Mouse (Mus musculus): ENCODE measurements at regions not wholly inside any gene's neighbourhood (a gene's known extent, or its start where the extent isn't known, plus 50 kb on each side); places are given as distances from the start of the nearest gene placed in this dataset.

GRCm38 (mm10) chr9:84774348-84774747, 538.2 kb upstream of the Gm11114 start:
- Histone ChIP-seq H3K9me3 (ENCODE audit: control insufficient read depth, low read length) (no peaks in the 10 kb centered on the region), H3K4me3 (ENCODE audit: low read depth, low read length) (no peak overlapping the region), H3K4me2 (ENCODE audit: low read length) (no peak overlapping the region), H3K4me1 (replicated peaks; ENCODE audit: control insufficient read depth, insufficient read depth, low read length) (no peaks in the 10 kb centered on the region), H3K9ac (ENCODE audit: low read length) (no peak overlapping the region), H3K27me3 (replicated peaks; ENCODE audit: control insufficient read depth, insufficient read depth, low read length) (no peaks in the 10 kb centered on the region), H3K27ac (ENCODE audit: low read depth) (no peak overlapping the region), H3K36me3 (ENCODE audit: control insufficient read depth, insufficient read depth, low read length) (no peaks in the 10 kb centered on the region)
- DNase-seq (ENCODE audit: low spot score): no peak
- WGBS: 64% methylated on average over 11 of the region's 11 CpGs
- ATAC-seq (replicated peaks; ENCODE audit: low FRiP score, low TSS enrichment, low read depth): no peak

GRCm38 (mm10) chr9:84775190-84775589, 537.4 kb upstream of the Gm11114 start:
- H3K9me3 ChIP-seq (ENCODE audit: control insufficient read depth, low read length): no peaks in the 10 kb centered on the region
- H3K4me1 ChIP-seq (replicated peaks; ENCODE audit: control insufficient read depth, insufficient read depth, low read length): no peaks in the 10 kb centered on the region
- no peak overlapping the region for H3K9ac ChIP-seq (ENCODE audit: low read length)
- WGBS: 75% methylated on average over 2 of the region's 2 CpGs
- ATAC-seq (replicated peaks; ENCODE audit: low FRiP score, low TSS enrichment, low read depth): no peak
- DNase-seq (ENCODE audit: low spot score): no peak
- H3K4me3 ChIP-seq (ENCODE audit: low read depth, low read length): no peak overlapping the region
- no peaks in the 10 kb centered on the region for H3K27me3 ChIP-seq (replicated peaks; ENCODE audit: control insufficient read depth, insufficient read depth, low read length)
- no peak overlapping the region for H3K27ac ChIP-seq (ENCODE audit: low read depth)
- no peaks in the 10 kb centered on the region for H3K36me3 ChIP-seq (ENCODE audit: control insufficient read depth, insufficient read depth, low read length)
- no peak overlapping the region for H3K4me2 ChIP-seq (ENCODE audit: low read length)

GRCm38 (mm10) chr9:84779125-84779524, 533.4 kb upstream of the Gm11114 start:
- 87% methylated on average over 1 of the region's 1 CpGs for WGBS
- no peak for DNase-seq (ENCODE audit: low spot score)
- H3K4me1 ChIP-seq (replicated peaks; ENCODE audit: control insufficient read depth, insufficient read depth, low read length): no peaks in the 10 kb centered on the region

GRCm38 (mm10) chr9:84825768-84826167, 486.8 kb upstream of the Gm11114 start:
- Histone ChIP-seq H3K36me3 (ENCODE audit: control insufficient read depth, insufficient read depth, low read length) (no peaks in the 10 kb centered on the region), H3K27ac (ENCODE audit: low read depth) (no peak overlapping the region), H3K27me3 (replicated peaks; ENCODE audit: control insufficient read depth, insufficient read depth, low read length) (no peaks in the 10 kb centered on the region), H3K4me1 (replicated peaks; ENCODE audit: control insufficient read depth, insufficient read depth, low read length) (no peaks in the 10 kb centered on the region), H3K9me3 (ENCODE audit: control insufficient read depth, low read length) (no peaks in the 10 kb centered on the region), H3K4me3 (ENCODE audit: low read depth, low read length) (no peak overlapping the region), H3K9ac (ENCODE audit: low read length) (no peak overlapping the region), H3K4me2 (ENCODE audit: low read length) (no peak overlapping the region)
- ATAC-seq (replicated peaks; ENCODE audit: low FRiP score, low TSS enrichment, low read depth) (no peak), DNase-seq (ENCODE audit: low spot score) (no peak)

More at GRCm38 (mm10) chr9:84779125-84779524, 533.4 kb upstream of the Gm11114 start:
- H3K4me3 ChIP-seq (ENCODE audit: low read depth, low read length): no peak overlapping the region
- H3K27ac ChIP-seq (ENCODE audit: low read depth): no peak overlapping the region
- no peaks in the 10 kb centered on the region for H3K27me3 ChIP-seq (replicated peaks; ENCODE audit: control insufficient read depth, insufficient read depth, low read length)
- H3K4me2 ChIP-seq (ENCODE audit: low read length): no peak overlapping the region
- ATAC-seq (replicated peaks; ENCODE audit: low FRiP score, low TSS enrichment, low read depth): no peak
- no peaks in the 10 kb centered on the region for H3K9me3 ChIP-seq (ENCODE audit: control insufficient read depth, low read length)
- no peaks in the 10 kb centered on the region for H3K36me3 ChIP-seq (ENCODE audit: control insufficient read depth, insufficient read depth, low read length)
- H3K9ac ChIP-seq (ENCODE audit: low read length): no peak overlapping the region

GRCm38 (mm10) chr9:84828934-84829333, 483.6 kb upstream of the Gm11114 start:
- Histone ChIP-seq H3K36me3 (ENCODE audit: control insufficient read depth, insufficient read depth, low read length) (no peaks in the 10 kb centered on the region), H3K9ac (ENCODE audit: low read length) (no peak overlapping the region), H3K27me3 (replicated peaks; ENCODE audit: control insufficient read depth, insufficient read depth, low read length) (no peaks in the 10 kb centered on the region), H3K27ac (ENCODE audit: low read depth) (no peak overlapping the region), H3K4me2 (ENCODE audit: low read length) (no peak overlapping the region), H3K4me1 (replicated peaks; ENCODE audit: control insufficient read depth, insufficient read depth, low read length) (no peaks in the 10 kb centered on the region), H3K9me3 (ENCODE audit: control insufficient read depth, low read length) (no peaks in the 10 kb centered on the region), H3K4me3 (ENCODE audit: low read depth, low read length) (no peak overlapping the region)
- ATAC-seq (replicated peaks; ENCODE audit: low FRiP score, low TSS enrichment, low read depth) (no peak), DNase-seq (ENCODE audit: low spot score) (no peak)
- WGBS: 73% methylated on average over 5 of the region's 5 CpGs

GRCm38 (mm10) chr9:84830639-84831038, 481.9 kb upstream of the Gm11114 start:
- no peak overlapping the region for H3K4me3 ChIP-seq (ENCODE audit: low read depth, low read length)
- no peaks in the 10 kb centered on the region for H3K27me3 ChIP-seq (replicated peaks; ENCODE audit: control insufficient read depth, insufficient read depth, low read length)
- no peak overlapping the region for H3K9ac ChIP-seq (ENCODE audit: low read length)
- no peak overlapping the region for H3K4me2 ChIP-seq (ENCODE audit: low read length)
- no peak overlapping the region for H3K27ac ChIP-seq (ENCODE audit: low read depth)
- ATAC-seq (replicated peaks; ENCODE audit: low FRiP score, low TSS enrichment, low read depth) (no peak), DNase-seq (ENCODE audit: low spot score) (no peak)
- no peaks in the 10 kb centered on the region for H3K36me3 ChIP-seq (ENCODE audit: control insufficient read depth, insufficient read depth, low read length)
- no peaks in the 10 kb centered on the region for H3K4me1 ChIP-seq (replicated peaks; ENCODE audit: control insufficient read depth, insufficient read depth, low read length)
- H3K9me3 ChIP-seq (ENCODE audit: control insufficient read depth, low read length): no peaks in the 10 kb centered on the region
- 53% methylated on average over 2 of the region's 2 CpGs for WGBS

GRCm38 (mm10) chr9:84837498-84837897, 475.1 kb upstream of the Gm11114 start:
- Histone ChIP-seq H3K27ac (ENCODE audit: low read depth) (no peak overlapping the region), H3K36me3 (ENCODE audit: control insufficient read depth, insufficient read depth, low read length) (no peaks in the 10 kb centered on the region), H3K4me1 (replicated peaks; ENCODE audit: control insufficient read depth, insufficient read depth, low read length) (no peaks in the 10 kb centered on the region), H3K4me2 (ENCODE audit: low read length) (no peak overlapping the region), H3K4me3 (ENCODE audit: low read depth, low read length) (no peak overlapping the region), H3K9me3 (ENCODE audit: control insufficient read depth, low read length) (no peaks in the 10 kb centered on the region), H3K27me3 (replicated peaks; ENCODE audit: control insufficient read depth, insufficient read depth, low read length) (no peaks in the 10 kb centered on the region), H3K9ac (ENCODE audit: low read length) (no peak overlapping the region)
- no peak for DNase-seq (ENCODE audit: low spot score)
- ATAC-seq (replicated peaks; ENCODE audit: low FRiP score, low TSS enrichment, low read depth): no peak
- 94% methylated on average over 1 of the region's 1 CpGs for WGBS

- Histone ChIP-seq H3K27ac (ENCODE audit: low read depth) (no peak overlapping the region), H3K9me3 (ENCODE audit: control insufficient read depth, low read length) (no peaks in the 10 kb centered on the region)
- no peak for ATAC-seq (replicated peaks; ENCODE audit: low FRiP score, low TSS enrichment, low read depth)
Observed at GRCm38 (mm10) chr9:84844021-84844420, 468.6 kb upstream of the Gm11114 start.

GRCm38 (mm10) chr9:84861600-84861999, 451.0 kb upstream of the Gm11114 start:
- Histone ChIP-seq H3K27ac (ENCODE audit: low read depth) (no peak overlapping the region), H3K9me3 (ENCODE audit: control insufficient read depth, low read length) (no peaks in the 10 kb centered on the region), H3K4me3 (ENCODE audit: low read depth, low read length) (no peak overlapping the region), H3K27me3 (replicated peaks; ENCODE audit: control insufficient read depth, insufficient read depth, low read length) (no peaks in the 10 kb centered on the region), H3K36me3 (ENCODE audit: control insufficient read depth, insufficient read depth, low read length) (no peaks in the 10 kb centered on the region), H3K4me1 (replicated peaks; ENCODE audit: control insufficient read depth, insufficient read depth, low read length) (no peaks in the 10 kb centered on the region), H3K4me2 (ENCODE audit: low read length) (no peak overlapping the region), H3K9ac (ENCODE audit: low read length) (no peak overlapping the region)
- DNase-seq (ENCODE audit: low spot score): no peak
- no peak for ATAC-seq (replicated peaks; ENCODE audit: low FRiP score, low TSS enrichment, low read depth)
- WGBS: 53% methylated on average over 6 of the region's 6 CpGs

More at GRCm38 (mm10) chr9:84844021-84844420, 468.6 kb upstream of the Gm11114 start:
- no peak for DNase-seq (ENCODE audit: low spot score)
- H3K9ac ChIP-seq (ENCODE audit: low read length): no peak overlapping the region
- H3K4me3 ChIP-seq (ENCODE audit: low read depth, low read length): no peak overlapping the region
- H3K27me3 ChIP-seq (replicated peaks; ENCODE audit: control insufficient read depth, insufficient read depth, low read length): no peaks in the 10 kb centered on the region
- H3K4me1 ChIP-seq (replicated peaks; ENCODE audit: control insufficient read depth, insufficient read depth, low read length): no peaks in the 10 kb centered on the region
- H3K36me3 ChIP-seq (ENCODE audit: control insufficient read depth, insufficient read depth, low read length): no peaks in the 10 kb centered on the region
- H3K4me2 ChIP-seq (ENCODE audit: low read length): no peak overlapping the region

Data from intestine, embryonic 14.5 days (tissue).